Mouse (Mus musculus): ENCODE data around the gene Tcerg1l.

GRCm38 (mm10) chr7:138176026-138176425 is 221.5 kb downstream of the Tcerg1l start:
- TF ChIP-seq EP300 (IDR thresholded peaks at IDR 0.05; ENCODE audit: low read depth): no peak
- TF ChIP-seq CTCF (IDR thresholded peaks at IDR 0.05; ENCODE audit: low read depth): no peak

All from liver, embryonic 14.5 days (tissue).